Mouse (Mus musculus) CD8-positive naive resting alpha-beta T cell, adult 57 days (primary cell): ENCODE measurements around the gene 1700084M14Rik. TPM values are rescaled to one million over a fixed set of nuclear protein-coding genes. Genes with fewer than 3 reads are reported as not detected.

Experiments used
- total RNA-seq: library from RNA; stranded (reverse); gene quantifications from one replicate; pipeline ENCODE4 v1.2.4, GENCODE M21; 2023

1700084M14Rik gene
- not detected for total RNA-seq

GRCm38 (mm10) chrX:91575811-91576210 lies at the start of gene 1700084M14Rik:
TSS of gene 1700084M14Rik (minus strand) at chrX:91575911.

Other genes with a start within 250 kb of the 1700084M14Rik start
- not detected for gene Mageb2, start 244.2 kb downstream of the 1700084M14Rik start, total RNA-seq
- gene Gm5072, start 183.4 kb downstream of the 1700084M14Rik start, total RNA-seq, result not detected
- gene Gm8914, start 95.8 kb downstream of the 1700084M14Rik start, total RNA-seq, result not detected
- not detected for gene Gm14781, start 56.3 kb upstream of the 1700084M14Rik start, total RNA-seq
- gene Mageb5, start 207.1 kb upstream of the 1700084M14Rik start, total RNA-seq, result not detected